Mouse (Mus musculus) testis, adult 2 months (tissue): Measurements from ENCODE around the gene Gata3.

Experiments
- CTCF ChIP-seq: fragments of 200-500 bp; IDR thresholded peaks from 2 replicates; pipeline ENCODE4 v1.5.1; 2012; ENCODE audit warnings: low read depth, mild to moderate bottlenecking, inconsistent platforms, low read length, moderate library complexity; ENCODE audit not compliant: control insufficient read depth, insufficient read depth, insufficient replicate concordance
- POLR2A ChIP-seq: fragments of 200-500 bp; IDR thresholded peaks from 2 replicates; pipeline ENCODE4 v1.6.1; 2012; ENCODE audit warnings: low read depth, mild to moderate bottlenecking, inconsistent platforms, low read length, moderate library complexity; ENCODE audit not compliant: control insufficient read depth

- TF ChIP-seq POLR2A = no peak
- no peak for TF ChIP-seq CTCF
Observed at GRCm38 (mm10) chr2:9882926-9883802, 6.7 kb downstream of the Gata3 start.
